Mouse (Mus musculus) midbrain, embryonic 12.5 days (tissue): ENCODE results near the gene Esd. TPM values are rescaled to one million over a fixed set of nuclear protein-coding genes. Genes with fewer than 3 reads are reported as not detected.

Source experiments
- ATAC-seq: fragments of 200-750 bp; cut with Nextera tagmentation; 2 replicates; pipeline ENCODE4 v1.8.0; 2017; ENCODE audit warnings: low read depth, moderate TSS enrichment, moderate library complexity; ENCODE audit not compliant: low FRiP score
- H3K27ac ChIP-seq: fragments of 300-500 bp; sonication (generic); replicated peaks from 2 replicates; pipeline ENCODE4 v1.5.1; 2016; ENCODE audit warnings: mild to moderate bottlenecking
- H3K27me3 ChIP-seq: fragments of 300-500 bp; sonication (generic); 2 replicates; pipeline ENCODE4 v1.6.1; 2016; ENCODE audit warnings: mild to moderate bottlenecking
- H3K36me3 ChIP-seq: fragments of 300-500 bp; sonication (generic); 2 replicates; pipeline ENCODE4 v1.6.1; 2016
- H3K4me1 ChIP-seq: fragments of 300-500 bp; sonication (generic); 2 replicates; pipeline ENCODE4 v1.6.1; 2016
- H3K4me2 ChIP-seq: fragments of 300-500 bp; sonication (generic); replicated peaks from 2 replicates; pipeline ENCODE4 v1.6.1; 2016; ENCODE audit warnings: mild to moderate bottlenecking, moderate library complexity
- H3K4me3 ChIP-seq: fragments of 300-500 bp; sonication (generic); 2 replicates; pipeline ENCODE4 v1.5.1; 2016; ENCODE audit warnings: mild to moderate bottlenecking
- H3K9ac ChIP-seq: fragments of 300-500 bp; sonication (generic); replicated peaks from 2 replicates; pipeline ENCODE4 v1.6.1; 2016; ENCODE audit warnings: mild to moderate bottlenecking, moderate library complexity
- H3K9me3 ChIP-seq: fragments of 300-500 bp; sonication (generic); 2 replicates; pipeline ENCODE4 v1.6.1; 2016; ENCODE audit warnings: mild to moderate bottlenecking
- WGBS: fragments of 180-500 bp; shearing (Covaris S2); methylation state at CpG from one replicate; pipeline ENCODE4 v1.1.7; 2016; 5-methylcytosine and 5-hydroxymethylcytosine counted together
- polyA plus RNA-seq: library from polyadenylated mRNA; unstranded; fragments of >200 nt; fragmentation: Nextera tagmentation; extraction: Ambion mirVana; gene quantifications from 2 replicates; pipeline ENCODE4 v1.2.1, GENCODE M21; 2016

The Esd gene
- polyA plus RNA-seq, 1 experiment from 2014 or later, result 320 TPM

- H3K4me1 ChIP-seq, result peaks cover 7% of the 10 kb centered on the region
- 99% methylated on average over 6 of the region's 6 CpGs for WGBS
- H3K27ac ChIP-seq, result no peak overlapping the region
- H3K4me3 ChIP-seq, result no peak overlapping the region
- no peak for ATAC-seq
- H3K36me3 ChIP-seq, result peaks cover 58% of the 10 kb centered on the region
- H3K27me3 ChIP-seq, result no peaks in the 10 kb centered on the region
- no peaks in the 10 kb centered on the region for H3K9me3 ChIP-seq
- H3K4me2 ChIP-seq, result no peak overlapping the region
- no peak overlapping the region for H3K9ac ChIP-seq
Measured at GRCm38 (mm10) chr14:74736850-74737249, 4.8 kb downstream of the Esd start.

- no peak overlapping the region for H3K27ac ChIP-seq
Measured at GRCm38 (mm10) chr14:74764191-74764918, 32.3 kb downstream of the Esd start.

GRCm38 (mm10) chr14:74767892-74768291, 35.8 kb downstream of the Esd start:
- 65% methylated on average over 1 of the region's 1 CpGs for WGBS
- ATAC-seq, result no peak
- no peaks in the 10 kb centered on the region for H3K27me3 ChIP-seq

More at GRCm38 (mm10) chr14:74764191-74764918, 32.3 kb downstream of the Esd start:
- no peaks in the 10 kb centered on the region for H3K9me3 ChIP-seq
- H3K4me3 ChIP-seq, result no peak overlapping the region
- no peak overlapping the region for H3K4me2 ChIP-seq
- peaks cover 3% of the 10 kb centered on the region; the same call in 1 of the 2 replicates for H3K36me3 ChIP-seq
- no peaks in the 10 kb centered on the region for H3K4me1 ChIP-seq
- H3K9ac ChIP-seq, result no peak overlapping the region
- H3K27me3 ChIP-seq, result no peaks in the 10 kb centered on the region
- 0 out of 2 replicates have a peak, but pooled peaks have one; percentile 49 for ATAC-seq
- WGBS, result 55% methylated on average over 10 of the region's 10 CpGs

GRCm38 (mm10) chr14:74774046-74774619, 42.0 kb downstream of the Esd start:
- no peak for ATAC-seq
- 72% methylated on average over 10 of the region's 10 CpGs for WGBS
- H3K9ac ChIP-seq, result no peak overlapping the region
- H3K9me3 ChIP-seq, result no peaks in the 10 kb centered on the region
- H3K4me1 ChIP-seq, result no peaks in the 10 kb centered on the region
- H3K27me3 ChIP-seq, result no peaks in the 10 kb centered on the region
- peaks cover 9% of the 10 kb centered on the region; the same call in 1 of the 2 replicates for H3K36me3 ChIP-seq
- H3K4me3 ChIP-seq, result no peak overlapping the region
- H3K4me2 ChIP-seq, result no peak overlapping the region
- H3K27ac ChIP-seq, result peak overlapping the region; percentile 42; the same call in 1 of the 2 replicates

More at GRCm38 (mm10) chr14:74767892-74768291, 35.8 kb downstream of the Esd start:
- Histone ChIP-seq H3K4me2 (no peak overlapping the region), H3K9me3 (no peaks in the 10 kb centered on the region), H3K4me1 (no peaks in the 10 kb centered on the region), H3K4me3 (no peak overlapping the region), H3K36me3 (peaks cover 10% of the 10 kb centered on the region; the same call in 1 of the 2 replicates), H3K9ac (no peak overlapping the region), H3K27ac (no peak overlapping the region)

- no peak overlapping the region for H3K27ac ChIP-seq
- no peaks in the 10 kb centered on the region for H3K9me3 ChIP-seq
- no peak overlapping the region for H3K4me3 ChIP-seq
- H3K4me2 ChIP-seq, result no peak overlapping the region
- WGBS, result 84% methylated on average over 11 of the region's 11 CpGs
- peaks cover 17% of the 10 kb centered on the region for H3K36me3 ChIP-seq
- no peaks in the 10 kb centered on the region for H3K4me1 ChIP-seq
- no peak overlapping the region for H3K9ac ChIP-seq
- no peak for ATAC-seq
- no peaks in the 10 kb centered on the region for H3K27me3 ChIP-seq
Measured at GRCm38 (mm10) chr14:74784243-74784934, 52.3 kb downstream of the Esd start.

GRCm38 (mm10) chr14:74787717-74788116, 55.6 kb downstream of the Esd start:
- no peaks in the 10 kb centered on the region for H3K27me3 ChIP-seq
- H3K27ac ChIP-seq, result no peak overlapping the region
- H3K9me3 ChIP-seq, result no peaks in the 10 kb centered on the region
- no peak overlapping the region for H3K4me3 ChIP-seq
- peaks cover 17% of the 10 kb centered on the region for H3K36me3 ChIP-seq
- WGBS, result 91% methylated on average over 3 of the region's 3 CpGs
- H3K4me2 ChIP-seq, result no peak overlapping the region
- ATAC-seq, result no peak
- peaks cover 11% of the 10 kb centered on the region; the same call in 1 of the 2 replicates for H3K4me1 ChIP-seq
- no peak overlapping the region for H3K9ac ChIP-seq

GRCm38 (mm10) chr14:74788766-74789165, 56.7 kb downstream of the Esd start:
- H3K36me3 ChIP-seq, result peaks cover 10% of the 10 kb centered on the region
- peaks cover 11% of the 10 kb centered on the region; the same call in 1 of the 2 replicates for H3K4me1 ChIP-seq
- no peak for ATAC-seq
- 85% methylated on average over 8 of the region's 8 CpGs for WGBS
- no peak overlapping the region for H3K27ac ChIP-seq
- no peaks in the 10 kb centered on the region for H3K9me3 ChIP-seq
- no peak overlapping the region for H3K9ac ChIP-seq
- no peak overlapping the region for H3K4me3 ChIP-seq
- no peak overlapping the region for H3K4me2 ChIP-seq
- H3K27me3 ChIP-seq, result no peaks in the 10 kb centered on the region

- no peak overlapping the region for H3K27ac ChIP-seq
- H3K4me3 ChIP-seq, result no peak overlapping the region
- no peaks in the 10 kb centered on the region for H3K36me3 ChIP-seq
- H3K4me2 ChIP-seq, result no peak overlapping the region
- no peaks in the 10 kb centered on the region for H3K27me3 ChIP-seq
- H3K4me1 ChIP-seq, result peaks cover 11% of the 10 kb centered on the region; the same call in 1 of the 2 replicates
- H3K9ac ChIP-seq, result no peak overlapping the region
- WGBS, result 37% methylated on average over 5 of the region's 5 CpGs
- ATAC-seq, result no peak
- no peaks in the 10 kb centered on the region for H3K9me3 ChIP-seq
Measured at GRCm38 (mm10) chr14:74790535-74790934, 58.4 kb downstream of the Esd start.

DNA sequence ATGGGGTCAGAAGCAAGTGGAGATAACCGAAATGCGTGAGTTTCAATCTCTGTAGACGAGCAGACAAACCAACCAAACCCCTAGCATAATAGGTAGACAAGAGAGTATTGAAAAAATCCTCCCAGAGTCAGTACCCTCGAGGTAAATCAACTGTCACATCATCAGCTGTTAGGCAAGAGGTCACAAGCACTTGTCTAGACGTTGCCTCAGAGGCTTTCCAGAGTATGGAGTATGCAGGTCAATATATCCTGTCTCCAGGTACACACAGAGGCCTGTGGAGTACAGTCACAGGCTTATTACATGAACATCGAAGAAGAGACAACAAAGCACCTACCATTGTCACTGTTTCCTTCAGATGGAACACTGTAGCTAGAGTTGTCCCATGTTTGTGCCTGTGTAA, 60.7 kb downstream of the Esd start:
- ATAC-seq, result no peak
- Histone ChIP-seq H3K27me3 (no peaks in the 10 kb centered on the region), H3K4me3 (no peak overlapping the region), H3K4me1 (peaks cover 15% of the 10 kb centered on the region), H3K27ac (no peak overlapping the region), H3K36me3 (no peaks in the 10 kb centered on the region), H3K4me2 (no peak overlapping the region), H3K9ac (no peak overlapping the region), H3K9me3 (no peaks in the 10 kb centered on the region)
- WGBS, result 80% methylated on average over 6 of the region's 6 CpGs

GRCm38 (mm10) chr14:74794931-74795330, 62.8 kb downstream of the Esd start:
- Histone ChIP-seq H3K4me2 (no peak overlapping the region), H3K9ac (no peak overlapping the region), H3K36me3 (no peaks in the 10 kb centered on the region), H3K9me3 (no peaks in the 10 kb centered on the region), H3K4me3 (no peak overlapping the region), H3K27me3 (no peaks in the 10 kb centered on the region), H3K4me1 (peaks cover 24% of the 10 kb centered on the region), H3K27ac (no peak overlapping the region)
- WGBS, result 78% methylated on average over 12 of the region's 12 CpGs
- ATAC-seq, result no peak

DNA sequence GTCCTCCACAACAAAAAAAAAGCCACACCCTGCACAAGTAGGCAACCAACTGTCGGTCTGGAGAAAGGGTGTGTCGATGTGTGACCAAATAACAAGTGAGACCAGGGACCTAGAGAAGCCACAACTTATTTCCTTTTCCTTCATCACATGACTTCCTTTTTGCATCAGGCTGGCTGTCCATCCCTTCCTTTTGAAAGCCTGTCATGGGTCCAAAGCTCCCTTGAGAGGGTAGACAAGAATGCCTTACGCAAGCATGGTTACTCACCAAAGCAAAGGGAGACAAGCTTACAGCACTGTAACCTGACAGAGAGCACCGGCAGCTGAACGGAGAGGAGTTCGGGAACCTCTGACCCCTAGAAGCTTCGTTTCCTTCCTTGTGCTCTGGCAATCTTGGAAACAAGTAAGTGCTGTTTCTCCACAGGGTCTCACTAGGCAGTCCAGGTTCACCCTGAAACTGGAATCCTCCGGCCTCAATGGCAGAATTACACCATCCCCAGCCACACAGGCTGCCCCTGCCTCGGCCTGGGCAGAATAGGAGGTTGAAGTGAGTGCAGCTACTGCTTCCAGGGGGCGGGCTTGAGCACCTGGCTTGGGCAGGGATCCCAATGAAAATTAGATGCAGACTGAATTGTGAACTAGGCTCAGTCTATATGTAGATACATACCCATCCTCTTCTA, 65.4 kb downstream of the Esd start:
- no peak overlapping the region; the same call in 1 of the 2 replicates for H3K9ac ChIP-seq
- peaks cover 13% of the 10 kb centered on the region for H3K4me1 ChIP-seq
- H3K36me3 ChIP-seq, result 0 out of 2 replicates have a peak, but pooled peaks cover 6% of the 10 kb centered on the region
- no peaks in the 10 kb centered on the region for H3K27me3 ChIP-seq
- H3K4me3 ChIP-seq, result no peak overlapping the region
- 79% methylated on average over 10 of the region's 10 CpGs for WGBS
- H3K27ac ChIP-seq, result peak overlapping the region; percentile 68
- peak overlapping the region; percentile 17; the same call in 1 of the 2 replicates for H3K4me2 ChIP-seq
- 0 out of 2 replicates have a peak, but pooled peaks cover 5% of the 10 kb centered on the region for H3K9me3 ChIP-seq
- peak; percentile 64 for ATAC-seq
